Mouse (Mus musculus) NIH3T3 (cell line): ENCODE data around the gene Wdr59.
"Not testable (repeated sequence)": the region's sequence is repeated elsewhere in the genome, so short reads cannot be mapped to it uniquely, and the experiment has no call there.

Experiments used
- DNase-seq: peaks from one replicate; pipeline ENCODE4 v3.0.0-alpha.2; 2012; ENCODE audit warnings: low read depth

The Wdr59 gene

DNA sequence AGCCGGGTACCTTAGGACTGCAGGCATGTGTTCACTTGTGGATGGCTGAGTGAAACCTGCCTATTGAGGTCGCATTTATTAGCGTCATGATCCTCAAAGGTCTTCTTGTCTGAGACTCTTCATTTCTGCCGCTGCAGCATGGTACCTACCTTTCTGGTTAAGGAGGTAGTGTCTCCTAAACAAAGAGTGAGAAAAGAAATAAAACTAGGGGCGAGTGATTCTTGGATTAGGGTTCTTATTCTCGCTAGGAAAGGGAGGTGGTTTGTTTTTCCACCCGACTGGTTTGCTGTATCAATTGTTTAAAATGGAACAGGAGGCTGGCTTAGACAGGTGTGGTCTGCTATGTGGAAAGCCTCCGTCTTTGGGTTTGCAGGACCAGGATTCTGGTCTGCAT, 15.9 kb upstream of the Wdr59 start:
- no peak for DNase-seq

DNA sequence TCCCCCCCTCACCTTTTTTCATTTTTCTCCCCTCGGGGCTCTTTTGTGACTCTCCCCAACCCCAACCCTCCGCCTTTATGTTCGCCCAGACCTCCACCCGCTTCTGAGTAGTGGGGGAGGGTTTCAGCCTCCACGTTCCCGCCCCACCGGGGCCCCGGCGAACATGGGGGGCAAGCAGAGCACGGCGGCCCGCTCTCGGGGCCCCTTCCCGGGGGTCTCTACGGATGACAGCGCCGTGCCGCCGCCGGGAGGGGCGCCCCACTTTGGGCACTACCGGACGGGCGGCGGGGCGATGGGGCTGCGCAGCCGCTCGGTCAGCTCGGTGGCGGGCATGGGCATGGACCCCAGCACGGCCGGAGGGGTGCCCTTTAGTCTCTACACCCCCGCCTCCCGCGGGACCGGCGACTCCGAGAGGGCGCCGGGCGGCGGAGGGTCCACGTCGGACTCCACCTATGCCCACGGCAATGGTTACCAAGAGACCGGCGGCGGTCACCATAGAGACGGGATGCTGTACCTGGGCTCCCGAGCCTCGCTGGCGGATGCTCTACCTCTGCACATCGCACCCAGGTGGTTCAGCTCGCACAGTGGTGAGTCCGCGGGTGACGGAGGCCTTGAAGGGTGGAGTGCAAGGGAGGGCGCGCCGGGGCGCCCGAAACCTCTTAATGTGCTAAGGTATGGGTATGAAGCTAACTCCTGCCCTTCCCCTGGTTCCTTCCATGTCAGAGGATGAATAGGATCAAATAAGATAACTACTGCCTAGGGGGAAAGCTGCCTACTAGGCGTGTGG, 15.3 kb upstream of the Wdr59 start:
- peak; percentile 37 for DNase-seq

DNA sequence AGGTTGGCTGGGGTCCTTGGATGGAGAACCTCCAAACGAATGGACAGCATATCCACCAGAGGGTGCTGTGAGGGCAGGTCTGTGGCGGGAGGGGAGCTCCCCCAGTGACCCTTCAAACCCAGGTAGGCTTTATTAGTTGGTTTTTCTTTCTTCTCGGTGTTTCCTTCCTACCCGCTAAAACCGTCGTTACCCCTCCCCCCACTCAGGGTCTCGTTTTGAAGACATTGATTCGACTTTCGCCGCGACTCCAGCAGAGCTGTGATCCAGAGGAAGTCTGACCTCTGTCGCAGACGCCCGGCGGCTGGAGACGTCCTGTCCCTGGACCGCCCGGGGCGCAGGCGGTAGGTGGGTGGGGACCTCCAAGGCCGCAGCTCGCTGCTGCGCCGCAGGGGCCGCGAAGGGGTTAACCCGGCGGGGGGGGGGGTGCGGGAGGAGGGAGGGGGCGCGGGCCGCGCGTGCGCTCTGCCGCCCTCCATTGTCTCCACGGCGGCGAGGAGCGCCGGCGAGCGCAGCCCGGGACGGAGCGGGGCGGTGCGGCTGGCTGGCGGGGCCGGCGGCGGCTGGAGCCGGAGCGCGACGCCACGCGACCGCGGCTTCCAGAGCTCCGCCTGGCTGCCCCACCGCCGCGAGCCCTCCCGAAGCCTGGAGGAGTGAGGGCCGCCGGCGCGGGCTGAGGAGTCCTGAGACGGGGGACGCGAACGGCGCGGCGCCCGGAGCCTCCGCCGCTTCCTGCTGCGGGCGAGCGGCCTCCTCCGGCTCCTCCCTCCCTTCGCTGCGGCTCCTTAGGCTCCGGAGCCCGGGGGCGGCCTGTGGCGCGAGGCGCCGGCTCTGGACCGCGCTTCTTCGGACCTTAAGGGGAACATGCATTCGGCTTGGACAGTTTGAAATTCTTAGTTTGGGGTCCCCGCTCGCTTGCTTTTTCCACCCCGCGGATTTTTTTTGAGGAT, 14.4 kb upstream of the Wdr59 start, which contains the start of gene Znrf1:
Gene Znrf1 (plus strand): TSS at position 67 of the 947 bp plus-strand sequence.
- DNase-seq, result peak; percentile 82

DNA sequence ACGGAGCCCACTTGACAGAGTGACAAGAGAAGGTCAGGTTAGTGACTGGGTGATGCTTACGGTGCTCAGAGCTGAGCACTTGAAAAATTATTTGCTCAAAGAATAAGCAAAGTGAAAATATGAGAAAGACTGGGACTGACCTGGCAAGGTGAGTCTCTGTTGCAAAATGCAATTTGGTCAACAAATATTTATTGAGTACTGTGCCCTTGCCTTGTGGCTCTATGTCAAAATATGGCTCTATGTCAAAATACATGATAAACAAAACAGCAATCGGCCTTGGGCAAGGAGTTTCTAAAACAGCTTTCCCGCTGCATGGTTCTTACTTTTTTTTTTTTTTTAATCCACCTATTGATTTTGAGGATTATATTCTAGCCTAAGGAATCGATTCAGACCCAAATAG, 13.6 kb upstream of the Wdr59 start:
- DNase-seq, result no peak

DNA sequence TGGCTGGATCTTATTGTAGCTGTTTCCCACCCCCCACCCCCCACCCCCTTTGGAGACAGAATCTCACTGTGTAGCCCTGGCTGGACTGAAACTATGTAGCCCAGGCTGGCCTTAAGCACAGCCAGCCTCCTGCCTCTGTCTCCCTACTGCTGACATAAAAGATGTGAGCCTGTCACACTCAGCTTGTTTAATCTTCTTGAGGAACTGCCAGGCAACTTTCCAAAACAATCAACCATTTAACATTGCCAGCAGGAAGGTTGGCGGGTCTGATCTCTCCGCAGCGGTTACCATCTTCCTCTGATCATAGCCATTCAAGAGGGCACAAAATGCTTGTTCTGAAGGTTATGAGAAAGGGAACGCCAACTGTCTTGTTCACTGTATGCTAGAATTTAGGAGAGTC, 11.6 kb upstream of the Wdr59 start:
- no peak for DNase-seq

DNA sequence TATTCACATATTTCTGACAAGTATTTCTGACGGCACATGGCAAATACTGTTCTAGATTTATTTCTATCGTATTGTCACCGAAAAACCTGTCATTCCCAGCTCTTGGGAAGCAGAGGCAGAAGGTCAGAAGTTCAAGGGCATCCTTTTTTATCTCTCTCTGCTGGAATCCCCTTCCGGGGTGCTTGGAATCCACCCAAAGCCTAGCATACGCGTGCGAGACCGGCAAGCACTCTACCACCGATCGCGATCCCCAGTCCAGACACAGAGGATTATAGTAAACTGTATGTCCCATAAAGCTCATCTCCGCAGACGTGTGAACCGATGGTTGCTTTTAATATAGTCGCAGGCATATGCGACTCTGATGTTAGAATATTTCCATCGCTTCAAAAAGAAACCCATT, 9.7 kb upstream of the Wdr59 start:
- DNase-seq, result no peak

DNA sequence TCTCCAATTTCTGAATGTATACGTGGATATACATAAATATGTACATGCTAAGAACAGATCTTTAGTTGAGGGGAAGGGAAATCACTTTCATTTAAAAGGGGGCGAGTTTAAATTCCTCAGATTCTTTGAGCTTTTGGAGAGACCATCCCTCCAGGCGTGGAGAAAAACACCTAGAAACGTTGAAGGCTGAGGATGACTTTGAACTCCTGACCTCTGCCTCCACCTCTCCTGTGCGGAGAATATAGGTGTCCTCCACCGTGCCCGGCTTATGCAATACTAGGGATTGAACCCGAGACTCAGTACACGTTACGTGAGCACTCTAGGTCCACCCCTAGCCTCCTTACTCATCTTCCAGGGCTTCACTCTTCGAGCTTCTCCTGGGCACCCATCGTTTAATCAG, 9.3 kb upstream of the Wdr59 start:
- no peak for DNase-seq

DNA sequence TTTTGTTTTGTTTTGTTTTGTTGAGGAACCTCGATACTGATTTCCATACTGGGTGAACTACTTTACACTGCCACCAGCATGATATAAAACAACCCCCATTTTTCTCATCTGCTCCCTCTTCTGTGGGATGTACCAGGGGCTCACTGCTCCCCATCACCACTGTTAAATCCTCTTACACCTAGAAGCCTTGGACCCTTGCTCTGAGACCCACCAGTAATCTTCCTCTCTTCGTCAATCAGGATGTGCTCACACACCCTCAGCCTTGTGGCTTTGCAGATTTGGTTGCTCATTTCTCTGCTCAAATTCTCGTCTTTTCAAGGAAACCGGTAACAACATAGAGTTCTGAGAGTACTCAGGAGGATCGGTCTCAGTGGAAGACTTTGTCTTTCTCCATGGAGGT, 6.2 kb upstream of the Wdr59 start:
- DNase-seq, result no peak

DNA sequence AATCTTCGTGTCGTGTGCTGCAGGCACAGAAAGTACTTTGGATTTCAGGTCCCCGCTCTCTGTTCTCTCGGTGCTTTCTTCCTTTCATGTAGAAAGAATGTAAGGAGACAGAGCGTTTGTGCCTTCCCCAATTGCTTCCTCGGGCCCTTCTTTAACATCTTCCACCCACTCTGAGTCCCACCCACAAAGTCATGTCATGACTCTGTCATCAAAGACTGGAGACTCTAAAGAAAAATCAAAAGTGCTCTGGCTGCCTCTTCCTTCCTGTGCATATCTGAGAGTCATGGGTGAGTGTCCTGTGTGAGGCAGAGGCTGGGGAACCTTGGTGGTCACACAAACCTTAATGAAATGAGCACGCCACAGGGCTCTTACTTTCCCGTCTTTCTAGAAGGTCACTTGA, 5.3 kb upstream of the Wdr59 start:
- no peak for DNase-seq

DNA sequence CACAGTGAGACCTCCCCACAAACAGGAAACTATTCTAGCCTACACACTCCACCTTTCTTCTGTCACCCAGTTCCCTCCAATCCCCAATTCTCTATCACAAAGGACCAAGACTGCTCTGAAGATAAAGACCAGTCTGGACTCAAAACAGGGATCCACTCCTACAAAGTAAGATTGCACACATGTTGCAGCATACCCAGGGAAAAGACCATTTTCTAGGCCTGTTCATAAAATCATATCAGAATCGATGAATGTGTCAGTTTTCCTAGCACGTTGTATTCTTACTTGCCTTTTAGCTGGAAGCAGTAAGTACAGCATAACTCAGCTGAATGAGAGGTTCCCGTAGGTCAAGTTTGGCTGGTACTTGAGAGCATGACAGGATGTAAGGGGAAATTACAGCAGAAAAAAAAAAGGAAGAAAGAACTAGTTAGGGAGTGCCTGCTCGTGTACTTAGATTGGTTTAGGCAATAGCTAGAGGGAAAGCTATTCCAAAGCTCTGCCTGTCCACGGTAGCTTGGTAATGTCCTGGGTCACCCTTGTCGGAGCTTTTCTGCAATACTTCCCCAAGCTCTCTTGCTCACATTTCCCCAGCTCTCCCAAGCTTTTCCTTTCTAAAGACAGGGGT, 4.6 kb upstream of the Wdr59 start:
- no peak for DNase-seq

DNA sequence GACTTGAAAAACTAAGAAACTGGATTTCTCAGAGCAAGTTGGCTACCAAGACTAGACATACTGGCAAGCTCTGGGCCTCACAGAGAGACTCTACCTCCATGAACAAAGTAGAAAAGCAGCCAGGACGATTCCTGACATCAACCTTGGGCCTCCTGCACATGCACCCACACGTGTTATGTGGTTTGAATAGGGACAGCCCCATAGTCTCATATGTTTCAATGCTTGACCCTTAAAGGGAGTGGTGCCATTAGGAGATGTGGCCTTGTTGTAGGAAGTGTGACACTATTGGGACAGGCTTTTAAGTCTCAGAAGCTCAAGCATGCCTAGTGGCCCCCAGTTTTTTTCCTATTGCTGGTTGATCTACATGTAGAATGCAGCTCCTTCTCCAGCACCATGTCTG, 4.4 kb downstream of the Wdr59 start:
- DNase-seq, result no peak

DNA sequence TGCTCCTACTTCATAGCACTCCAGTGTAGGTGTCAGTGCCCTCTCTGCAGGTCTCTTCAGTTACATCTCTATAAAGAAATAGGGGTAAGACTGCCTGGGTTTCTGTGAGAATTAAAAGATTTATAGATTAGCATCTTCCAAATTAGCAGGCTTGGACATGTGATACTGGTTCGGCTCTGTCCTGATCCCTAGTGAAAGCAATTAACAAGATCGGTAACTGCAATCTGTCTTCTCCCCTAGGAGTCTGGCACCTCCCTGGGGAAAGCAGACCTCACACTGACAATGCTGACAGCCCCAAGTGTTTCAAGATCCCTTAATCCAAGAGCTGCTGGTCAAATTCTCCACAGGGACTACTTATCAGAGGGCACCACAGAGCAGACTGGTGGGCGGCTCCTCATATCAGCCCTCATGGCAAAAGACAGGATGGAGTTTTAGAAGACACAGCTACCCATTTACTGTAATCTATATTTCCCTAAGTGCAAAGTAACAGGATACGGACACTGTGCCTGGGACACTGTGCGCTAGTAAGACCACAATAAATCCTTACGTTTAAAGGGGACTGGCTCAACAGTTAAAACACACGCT, 5.3 kb downstream of the Wdr59 start:
- DNase-seq, result no peak

DNA sequence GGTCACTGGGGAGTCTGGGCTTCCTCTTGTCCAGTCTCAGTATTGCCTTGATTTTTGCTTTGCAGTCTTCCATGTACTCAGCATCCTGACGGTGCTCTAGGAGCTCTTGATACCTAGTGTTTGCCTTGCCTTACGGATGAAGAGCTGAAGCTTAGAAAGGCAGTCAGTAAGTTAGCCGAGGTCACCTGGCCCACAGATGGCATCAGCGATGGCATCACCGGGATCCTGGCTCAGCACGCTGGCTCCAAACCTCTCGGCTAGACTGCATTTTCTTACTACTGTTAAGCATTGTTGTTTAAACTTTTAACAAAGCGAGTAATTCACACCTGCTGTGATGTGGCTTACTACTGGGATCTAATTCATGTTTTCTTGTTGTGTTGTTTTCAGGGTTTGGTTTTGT, 8.4 kb downstream of the Wdr59 start:
- DNase-seq, result no peak

DNA sequence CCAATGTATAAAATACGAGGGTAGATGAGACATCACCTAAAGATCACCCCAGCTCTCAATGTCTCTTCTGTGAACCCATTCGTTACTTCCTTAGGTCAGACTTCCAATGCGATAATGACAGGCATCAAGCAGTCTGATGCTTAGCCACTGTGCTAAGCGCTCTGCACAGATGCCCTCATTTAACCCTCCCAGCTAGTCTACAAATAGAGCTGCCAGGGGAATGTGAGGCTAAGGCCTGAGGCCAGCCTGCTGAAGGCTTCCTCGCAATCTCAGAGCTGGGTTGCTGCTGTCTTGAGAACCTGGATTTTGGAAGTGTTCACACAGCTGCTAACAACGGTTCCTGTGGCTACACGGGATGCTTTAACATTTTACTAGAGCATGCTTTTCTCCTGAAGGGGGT, 9.0 kb downstream of the Wdr59 start:
- DNase-seq, result no peak

DNA sequence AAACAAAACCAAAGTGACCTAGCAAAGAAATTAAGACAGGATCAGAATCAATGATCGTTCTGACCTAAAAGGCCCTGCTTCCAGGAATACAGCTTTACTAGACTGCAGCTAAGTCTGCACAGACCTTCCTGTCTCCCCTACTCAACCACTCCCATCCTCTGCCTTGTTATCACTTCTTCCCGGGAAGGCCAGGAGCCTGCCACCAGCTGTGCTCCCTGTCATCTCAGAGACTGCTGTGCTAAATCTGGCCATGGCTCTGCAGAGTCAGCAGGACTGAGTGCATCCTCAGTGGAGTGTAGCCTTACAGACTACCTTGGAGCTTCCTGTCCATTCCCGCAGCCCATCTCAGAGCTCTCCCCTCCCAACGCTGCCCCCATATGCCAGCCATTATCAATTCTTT, 11.5 kb downstream of the Wdr59 start:
- no peak for DNase-seq

DNA sequence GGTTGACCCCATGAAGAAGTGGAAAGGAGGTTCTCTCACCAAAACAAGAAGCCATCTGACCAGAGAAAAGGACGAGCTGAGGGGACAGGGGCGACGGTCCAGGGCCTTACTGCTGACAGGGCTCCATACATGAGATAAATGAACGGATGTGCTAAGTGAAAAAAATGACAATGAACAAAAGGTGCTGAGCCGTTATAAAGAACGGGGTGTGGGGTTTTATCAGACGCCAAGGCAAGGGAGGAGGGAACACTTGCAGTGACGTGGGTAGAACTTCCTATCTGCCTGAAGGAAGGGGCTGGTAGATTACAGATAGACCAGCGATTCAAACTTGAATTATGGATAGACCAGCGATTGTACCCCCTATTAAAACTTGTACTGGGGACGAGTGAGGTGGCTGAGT, 12.6 kb downstream of the Wdr59 start:
- DNase-seq, result no peak

DNA sequence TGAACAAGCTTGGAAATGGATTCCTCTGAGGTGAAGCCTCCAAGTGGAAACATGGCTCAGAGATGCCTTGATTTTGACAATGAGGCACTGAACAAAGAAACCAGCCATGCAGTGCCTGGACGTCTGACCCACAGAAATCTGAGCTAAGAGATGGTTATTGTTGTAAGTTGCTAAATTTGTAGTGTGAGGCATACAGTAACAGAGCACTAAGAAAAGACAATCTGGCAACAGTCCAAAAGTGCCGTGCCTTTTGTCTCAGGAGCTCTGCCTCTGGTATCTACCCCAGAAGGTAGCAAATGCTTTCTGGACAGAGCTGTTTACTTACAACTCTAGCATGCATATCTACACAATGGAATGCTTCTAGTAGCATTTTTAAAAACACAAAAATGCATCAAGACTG, 13.3 kb downstream of the Wdr59 start:
- peak; percentile 34 for DNase-seq

DNA sequence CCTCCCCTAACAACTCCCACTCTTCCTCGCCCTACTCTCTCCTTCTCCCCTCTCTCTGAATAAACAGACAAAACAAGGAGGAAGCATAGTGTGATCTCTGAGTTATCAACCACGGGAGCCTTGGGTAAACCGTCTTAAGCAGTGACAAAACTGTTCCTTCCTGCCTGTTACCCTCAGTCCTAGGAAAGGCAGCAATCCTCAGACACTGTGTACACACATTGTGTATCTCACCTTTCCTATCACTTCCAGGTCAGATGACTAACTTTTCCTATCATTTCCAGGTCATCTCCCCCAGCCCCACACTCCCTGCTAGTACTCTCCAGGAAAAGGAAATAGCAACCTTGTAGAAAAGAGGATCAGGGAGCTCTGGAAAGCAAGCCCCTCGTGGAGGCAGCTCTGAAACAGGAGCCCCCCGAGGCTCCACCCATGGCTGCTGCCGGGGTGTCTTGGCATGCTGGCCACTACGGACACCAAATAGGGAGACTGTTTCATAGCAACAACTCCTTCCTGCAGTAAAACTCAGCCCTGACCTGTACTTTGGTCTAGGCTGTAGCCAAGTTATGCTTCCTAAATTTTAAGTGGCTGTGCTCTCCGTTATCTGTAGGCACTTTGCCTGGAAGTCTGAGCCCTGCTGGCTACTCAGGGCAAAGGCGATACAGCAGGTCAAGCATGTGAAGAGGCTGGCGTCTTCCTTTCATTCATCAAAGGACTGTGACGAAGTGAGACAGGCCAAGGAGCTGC, 20.0 kb downstream of the Wdr59 start:
- DNase-seq, result no peak

DNA sequence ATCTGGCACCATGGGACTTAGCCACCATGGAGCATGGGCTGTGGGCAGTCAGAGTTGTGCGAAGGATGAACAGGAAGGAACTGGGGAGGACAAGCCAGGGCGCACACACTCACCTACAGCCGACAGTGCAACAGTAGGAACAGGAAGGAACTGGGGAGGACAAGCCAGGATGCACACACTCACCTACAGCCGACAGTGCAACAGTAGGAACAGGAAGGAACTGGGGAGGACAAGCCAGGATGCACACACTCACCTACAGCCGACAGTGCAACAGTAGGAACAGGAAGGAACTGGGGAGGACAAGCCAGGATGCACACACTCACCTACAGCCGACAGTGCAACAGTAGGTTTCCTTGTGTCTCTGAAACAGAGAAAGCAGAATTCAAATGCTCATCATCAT, 23.6 kb downstream of the Wdr59 start:
- DNase-seq, result not testable (repeated sequence)

DNA sequence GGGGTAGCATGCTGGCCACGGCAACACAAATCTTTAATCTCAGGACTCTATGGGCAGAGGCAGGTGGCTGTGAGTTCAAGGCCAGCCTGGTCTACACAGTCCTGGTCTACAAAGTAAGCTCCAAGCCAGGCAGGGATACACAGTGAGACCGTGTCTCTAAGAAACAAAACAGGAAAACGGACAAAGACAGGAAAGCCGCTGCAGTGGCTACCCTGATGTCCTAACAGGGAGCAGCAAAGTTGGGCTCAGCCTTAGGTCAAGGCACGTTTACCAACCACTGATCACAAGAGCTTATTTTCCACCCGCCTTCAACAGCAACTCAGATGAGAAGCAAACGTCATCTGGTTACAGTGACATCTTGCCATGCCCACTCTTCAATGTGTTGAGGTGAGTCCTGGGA, 25.6 kb downstream of the Wdr59 start:
- DNase-seq, result no peak

DNA sequence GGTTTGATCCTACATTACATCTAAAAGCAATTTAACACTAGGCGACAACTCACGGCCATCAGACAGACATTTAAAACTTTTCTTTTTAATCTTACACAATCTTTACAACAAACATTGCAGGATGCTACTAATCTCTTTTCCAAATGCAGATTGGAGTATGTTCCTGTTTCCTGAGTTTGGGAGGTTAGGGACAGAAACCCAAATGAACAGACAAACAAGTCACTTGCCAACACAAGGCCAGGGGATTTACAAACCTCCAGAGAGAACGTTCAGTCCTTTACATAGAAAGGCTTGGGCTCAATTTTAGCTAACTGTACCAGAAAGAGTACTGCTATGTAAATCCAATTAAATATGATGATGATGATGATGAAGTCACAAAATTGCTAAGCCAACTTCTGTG, 28.7 kb downstream of the Wdr59 start:
- DNase-seq, result no peak

DNA sequence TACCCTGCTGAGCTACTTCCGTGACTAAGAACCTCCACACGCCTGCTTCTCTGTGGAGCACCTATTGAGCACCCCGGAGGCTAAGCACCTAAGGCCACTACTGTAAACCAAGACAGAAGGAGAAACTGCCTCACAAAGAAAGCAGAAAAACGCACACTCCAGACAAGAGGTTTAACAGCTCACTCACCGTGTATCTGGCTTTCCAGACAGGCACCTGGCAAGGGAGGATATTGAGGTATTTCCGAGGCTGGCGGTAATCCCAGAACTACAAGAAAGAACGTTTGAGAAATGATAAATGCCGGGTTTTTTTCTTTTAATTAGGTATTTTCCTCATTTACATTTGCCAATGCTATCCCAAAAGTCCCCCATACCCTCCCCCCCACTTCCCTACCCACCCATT, 29.4 kb downstream of the Wdr59 start:
- no peak for DNase-seq
